Mouse (Mus musculus) kidney, adult 2 months (tissue): ENCODE measurements around the gene E2f6. TPM values are rescaled to one million over a fixed set of nuclear protein-coding genes. Genes with fewer than 3 reads are reported as not detected.

Experiments used
- DNase-seq: peaks from one replicate; pipeline ENCODE4 v3.0.0; 2021
- H3K27ac ChIP-seq: fragments of 200-500 bp; 2 replicates; pipeline ENCODE4 v1.5.1; 2012; ENCODE audit warnings: low read depth, low read length, control low read depth, inconsistent platforms; ENCODE audit not compliant: insufficient read depth
- H3K27me3 ChIP-seq: fragments of 200-500 bp; replicated peaks from 2 replicates; pipeline ENCODE4 v1.6.1; 2012; ENCODE audit warnings: mild to moderate bottlenecking, moderate library complexity, low read length, inconsistent platforms; ENCODE audit not compliant: control insufficient read depth, insufficient read depth
- H3K36me3 ChIP-seq: fragments of 200-500 bp; 2 replicates; pipeline ENCODE4 v1.6.1; 2012; ENCODE audit warnings: mild to moderate bottlenecking, moderate library complexity, low read length, inconsistent platforms; ENCODE audit not compliant: control insufficient read depth, insufficient read depth
- H3K4me1 ChIP-seq: fragments of 200-500 bp; 2 replicates; pipeline ENCODE4 v1.6.1; 2011; ENCODE audit warnings: low read length; ENCODE audit not compliant: control insufficient read depth, insufficient read depth
- H3K4me3 ChIP-seq: fragments of 200-500 bp; 2 replicates; pipeline ENCODE4 v1.5.1; 2011; ENCODE audit warnings: mild to moderate bottlenecking, low read depth, low read length, control low read depth; ENCODE audit not compliant: insufficient read depth
- CTCF ChIP-seq: fragments of 200-500 bp; conservative IDR thresholded peaks from 2 replicates; pipeline ENCODE4 v1.5.1; 2011; ENCODE audit warnings: low read depth, mild to moderate bottlenecking, control low read depth, low read length, moderate library complexity, mixed read lengths; ENCODE audit not compliant: insufficient read depth, insufficient read length
- POLR2A ChIP-seq: fragments of 200-500 bp; IDR thresholded peaks from one replicate; pipeline ENCODE4 v1.6.1; 2011; ENCODE audit warnings: low read depth, low read length, control low read depth
- WGBS: fragments of 180-500 bp; shearing (Covaris S2); methylation state at CpG from one replicate; pipeline ENCODE4 v1.1.7; 2018; 5-methylcytosine and 5-hydroxymethylcytosine counted together
- polyA plus RNA-seq: library from polyadenylated mRNA; depleted of rRNA; stranded (reverse); fragments of >200 nt; gene quantifications from 2 replicates; pipeline ENCODE4 v1.2.3, GENCODE M21; 2012

The E2f6 gene
- polyA plus RNA-seq, 1 experiment = 15.5 TPM

- H3K36me3 ChIP-seq = no peaks in the 10 kb centered on the region
- no peaks in the 10 kb centered on the region for H3K4me1 ChIP-seq
- no peak for DNase-seq
- no peak overlapping the region for H3K4me3 ChIP-seq
- H3K27ac ChIP-seq = no peak overlapping the region
- no peaks in the 10 kb centered on the region; the same call in 1 of the 2 replicates for H3K27me3 ChIP-seq
- 74% methylated on average over 1 of the region's 1 CpGs for WGBS
- TF ChIP-seq CTCF (no peak), POLR2A (no peak)
Observed at GRCm38 (mm10) chr12:16789199-16789598, 21.6 kb upstream of the E2f6 start.

GRCm38 (mm10) chr12:16789756-16790155 is 21.0 kb upstream of the E2f6 start:
- DNase-seq = no peak
- Histone ChIP-seq H3K27ac (no peak overlapping the region), H3K4me1 (no peaks in the 10 kb centered on the region), H3K27me3 (no peaks in the 10 kb centered on the region; the same call in 1 of the 2 replicates), H3K4me3 (no peak overlapping the region), H3K36me3 (no peaks in the 10 kb centered on the region)
- TF ChIP-seq POLR2A (no peak), CTCF (no peak)
- WGBS = 57% methylated on average over 4 of the region's 4 CpGs

GRCm38 (mm10) chr12:16790456-16790855 is 20.3 kb upstream of the E2f6 start:
- no peak for DNase-seq
- TF ChIP-seq CTCF (no peak), POLR2A (no peak)
- Histone ChIP-seq H3K27ac (no peak overlapping the region), H3K4me1 (no peaks in the 10 kb centered on the region), H3K4me3 (no peak overlapping the region), H3K27me3 (no peaks in the 10 kb centered on the region; the same call in 1 of the 2 replicates), H3K36me3 (no peaks in the 10 kb centered on the region)
- WGBS = 70% methylated on average over 4 of the region's 4 CpGs

- no peak for DNase-seq
- H3K27me3 ChIP-seq = no peaks in the 10 kb centered on the region
- H3K4me1 ChIP-seq = no peaks in the 10 kb centered on the region
- H3K36me3 ChIP-seq = no peaks in the 10 kb centered on the region
- H3K27ac ChIP-seq = no peak overlapping the region
- H3K4me3 ChIP-seq = no peak overlapping the region
- 81% methylated on average over 4 of the region's 4 CpGs for WGBS
- TF ChIP-seq CTCF = no peak
Observed at GRCm38 (mm10) chr12:16793371-16793770, 17.4 kb upstream of the E2f6 start.

DNA sequence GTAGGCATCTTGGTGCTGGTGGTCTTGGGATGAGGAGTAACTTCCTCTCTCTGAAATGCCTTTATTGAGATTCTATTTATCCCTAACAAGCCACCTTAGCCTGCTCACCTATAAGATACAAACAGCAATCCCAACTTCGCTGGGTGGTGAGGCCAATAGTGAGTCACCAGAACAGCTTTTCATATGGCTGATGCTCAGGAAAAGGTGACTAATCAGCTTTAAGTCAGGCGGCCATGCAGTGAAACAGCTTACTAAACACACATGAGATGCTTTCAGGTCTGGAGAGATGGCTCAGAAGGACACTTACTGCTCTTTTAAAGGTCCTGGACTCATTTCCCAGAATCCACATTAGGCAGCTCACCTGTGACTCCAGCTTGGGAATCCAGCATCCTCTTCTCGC is 15.0 kb upstream of the E2f6 start:
- Histone ChIP-seq H3K27me3 (0 out of 2 replicates have a peak, but pooled peaks cover 3% of the 10 kb centered on the region), H3K4me3 (no peak overlapping the region), H3K36me3 (no peaks in the 10 kb centered on the region), H3K27ac (no peak overlapping the region), H3K4me1 (no peaks in the 10 kb centered on the region)
- no peak for DNase-seq
- TF ChIP-seq POLR2A (no peak), CTCF (no peak)
- WGBS = 74% methylated on average over 3 of the region's 3 CpGs

DNA sequence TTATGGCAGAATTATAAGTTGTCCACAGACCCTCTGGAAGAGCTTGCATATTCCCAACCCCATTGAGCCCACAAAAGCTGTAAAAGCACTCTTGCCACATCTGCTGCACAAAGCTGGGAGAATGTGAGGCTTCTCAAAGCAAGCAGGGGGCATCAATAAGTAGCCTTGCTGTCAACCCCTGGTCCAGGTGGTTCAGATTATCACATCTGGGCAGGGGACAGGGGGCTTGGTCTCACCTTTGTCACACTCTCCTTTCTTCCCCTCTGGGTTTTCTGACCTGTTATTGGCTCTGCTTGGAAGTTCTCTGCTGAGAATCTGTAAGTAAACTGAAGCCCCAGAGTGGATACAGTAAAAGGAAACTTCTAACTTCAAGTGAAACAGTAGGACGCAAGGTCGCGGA is 11.9 kb upstream of the E2f6 start:
- WGBS = 57% methylated on average over 3 of the region's 3 CpGs
- Histone ChIP-seq H3K27me3 (peaks cover 3% of the 10 kb centered on the region; the same call in 1 of the 2 replicates), H3K4me1 (no peaks in the 10 kb centered on the region), H3K4me3 (no peak overlapping the region), H3K27ac (no peak overlapping the region), H3K36me3 (no peaks in the 10 kb centered on the region)
- DNase-seq = no peak
- TF ChIP-seq POLR2A (no peak), CTCF (no peak)

GRCm38 (mm10) chr12:16799928-16800258 is 10.9 kb upstream of the E2f6 start:
- Histone ChIP-seq H3K36me3 (no peaks in the 10 kb centered on the region), H3K4me1 (no peaks in the 10 kb centered on the region), H3K27me3 (peaks cover 3% of the 10 kb centered on the region; the same call in 1 of the 2 replicates), H3K4me3 (no peak overlapping the region), H3K27ac (no peak overlapping the region)
- TF ChIP-seq POLR2A (no peak), CTCF (no peak)
- 29% methylated on average over 4 of the region's 6 CpGs for WGBS
- no peak for DNase-seq
